Mouse (Mus musculus) myocyte (in vitro differentiated cells): ENCODE results near the gene Rasip1. TPM values are rescaled to one million over a fixed set of nuclear protein-coding genes. Genes with fewer than 3 reads are reported as not detected.

ENCODE experiments used
- H3K27me3 ChIP-seq: one replicate; pipeline ENCODE4 v1.6.1; 2011; ENCODE audit not compliant: control insufficient read depth, insufficient read depth, insufficient read length
- H3K36me3 ChIP-seq: one replicate; pipeline ENCODE4 v1.6.1; 2011; ENCODE audit not compliant: control insufficient read depth, insufficient read depth
- H3K4me2 ChIP-seq: one replicate; pipeline ENCODE4 v1.6.1; 2011; ENCODE audit warnings: low read depth, control low read depth
- H3K4me3 ChIP-seq: one replicate; pipeline ENCODE4 v1.5.1; 2011; ENCODE audit warnings: mild to moderate bottlenecking, control low read depth, moderate library complexity
- H3K79me2 ChIP-seq: one replicate; pipeline ENCODE4 v1.6.1; 2011; ENCODE audit not compliant: control insufficient read depth, insufficient read depth
- H3ac ChIP-seq: one replicate; pipeline ENCODE4 v1.6.1; 2011; ENCODE audit not compliant: control insufficient read depth, insufficient read length
- CEBPB ChIP-seq: IDR thresholded peaks from 2 replicates; pipeline ENCODE4 v1.6.1; 2011; ENCODE audit warnings: mild to moderate bottlenecking, moderate library complexity; ENCODE audit not compliant: poor library complexity, insufficient read depth, severe bottlenecking
- E2F4 ChIP-seq: IDR thresholded peaks from one replicate; pipeline ENCODE4 v1.6.1; 2011; ENCODE audit warnings: mild to moderate bottlenecking, control low read depth, moderate library complexity; ENCODE audit not compliant: insufficient read depth
- MAX ChIP-seq: IDR thresholded peaks from one replicate; pipeline ENCODE4 v1.6.1; 2011; ENCODE audit warnings: low read depth, mild to moderate bottlenecking, control low read depth
- MYOD1 ChIP-seq, 3 experiments: IDR thresholded peaks; one replicate each; pipeline ENCODE4 v1.6.1; 2011; ENCODE audit warnings: control low read depth in 2 of 3, low read depth in 2 of 3, mild to moderate bottlenecking in 2 of 3, moderate library complexity in 1 of 3; ENCODE audit not compliant: insufficient read length in 2 of 3, control insufficient read depth in 1 of 3
- MYOG ChIP-seq, 3 experiments: IDR thresholded peaks; one replicate each; pipeline ENCODE4 v1.6.1; 2011; ENCODE audit warnings: control low read depth in 2 of 3, low read depth in 2 of 3, mild to moderate bottlenecking in 2 of 3; ENCODE audit not compliant: insufficient read length in 2 of 3, control insufficient read depth in 1 of 3, insufficient read depth in 1 of 3
- POLR2A ChIP-seq: IDR thresholded peaks from one replicate; pipeline ENCODE4 v1.6.1; 2011; ENCODE audit warnings: low read depth, mild to moderate bottlenecking, control low read depth, moderate library complexity; ENCODE audit not compliant: insufficient read length
- POLR2AphosphoS2 ChIP-seq: IDR thresholded peaks from one replicate; pipeline ENCODE4 v1.6.1; 2011; ENCODE audit warnings: low read depth, control low read depth; ENCODE audit not compliant: insufficient read length
- REST ChIP-seq: IDR thresholded peaks from one replicate; pipeline ENCODE4 v1.6.1; 2011; ENCODE audit warnings: mild to moderate bottlenecking, control low read depth, moderate library complexity; ENCODE audit not compliant: insufficient read depth, insufficient read length
- SRF ChIP-seq: IDR thresholded peaks from one replicate; pipeline ENCODE4 v1.6.1; 2011; ENCODE audit warnings: low read depth; ENCODE audit not compliant: control insufficient read depth, insufficient read length
- TCF12 ChIP-seq: IDR thresholded peaks from one replicate; pipeline ENCODE4 v1.6.1; 2011; ENCODE audit warnings: mild to moderate bottlenecking, control low read depth; ENCODE audit not compliant: poor library complexity, insufficient read depth, severe bottlenecking
- TCF3 ChIP-seq: IDR thresholded peaks from one replicate; pipeline ENCODE4 v1.6.1; 2011; ENCODE audit warnings: low read depth, control low read depth; ENCODE audit not compliant: insufficient read length
- USF1 ChIP-seq: IDR thresholded peaks from one replicate; pipeline ENCODE4 v1.6.1; 2011; ENCODE audit warnings: low read depth, mild to moderate bottlenecking, control low read depth, moderate library complexity
- polyA plus RNA-seq: library from polyadenylated mRNA; unstranded; fragments of >200 nt; fragmentation: generic; extraction: Trizol; gene quantifications from one replicate; pipeline ENCODE4 v1.2.1, GENCODE M21; 2012; ENCODE audit warnings: missing spikeins

Rasip1 gene
- polyA plus RNA-seq, 1 experiment = 0.40 TPM

DNA sequence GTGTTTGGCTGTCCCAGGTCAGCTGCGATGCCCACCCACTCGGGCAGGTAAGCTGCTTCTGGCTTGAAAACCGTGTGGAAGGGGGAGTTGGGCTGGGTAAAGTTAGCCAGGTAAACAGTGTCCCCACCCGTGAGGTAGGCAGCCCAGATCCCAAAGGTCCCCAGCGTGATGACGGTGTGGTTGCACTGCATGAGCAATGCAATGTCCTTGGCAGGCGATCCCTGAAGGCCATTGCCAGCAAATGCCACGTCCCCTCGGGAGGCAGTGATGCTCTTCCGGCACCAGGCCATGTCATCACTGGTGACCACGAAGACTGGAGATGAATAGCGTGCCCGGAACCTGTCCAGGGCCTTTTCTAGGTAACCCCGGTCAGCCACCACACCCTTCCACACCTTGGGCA is 51.2 kb downstream of the Rasip1 start:
- Histone ChIP-seq H3ac (no peak overlapping the region), H3K36me3 (no peaks in the 10 kb centered on the region), H3K79me2 (no peaks in the 10 kb centered on the region), H3K4me3 (no peak overlapping the region), H3K27me3 (no peaks in the 10 kb centered on the region), H3K4me2 (no peak overlapping the region)
- TF ChIP-seq REST = no peak

GRCm38 (mm10) chr7:45679966-45680621 is 52.8 kb downstream of the Rasip1 start:
- Histone ChIP-seq H3K4me2 (peak overlapping the region; percentile 68), H3ac (no peak overlapping the region), H3K27me3 (no peaks in the 10 kb centered on the region), H3K36me3 (no peaks in the 10 kb centered on the region), H3K4me3 (no peak overlapping the region), H3K79me2 (no peaks in the 10 kb centered on the region)
- no peak for TF ChIP-seq REST
- TF ChIP-seq CEBPB = no peak
- TF ChIP-seq MAX = peak; percentile 18
- TF ChIP-seq MYOG (IDR thresholded peaks at IDR 0.05; ENCODE audit: control insufficient read depth in 1 of 3, insufficient read depth in 1 of 3, insufficient read length in 2 of 3, low read depth in 2 of 3) = peak in 1 of 3 experiments; percentile 36
- TF ChIP-seq POLR2A = peak; percentile 55
- no peak for TF ChIP-seq TCF12
- TF ChIP-seq MYOD1 (IDR thresholded peaks at IDR 0.05; ENCODE audit: control insufficient read depth in 1 of 3, insufficient read length in 2 of 3, low read depth in 2 of 3) = peak in 1 of 3 experiments; percentile 23
- TF ChIP-seq TCF3 = no peak
- no peak for TF ChIP-seq E2F4
- TF ChIP-seq POLR2AphosphoS2 = peak; percentile 64
- TF ChIP-seq USF1 = no peak
- no peak for TF ChIP-seq SRF

DNA sequence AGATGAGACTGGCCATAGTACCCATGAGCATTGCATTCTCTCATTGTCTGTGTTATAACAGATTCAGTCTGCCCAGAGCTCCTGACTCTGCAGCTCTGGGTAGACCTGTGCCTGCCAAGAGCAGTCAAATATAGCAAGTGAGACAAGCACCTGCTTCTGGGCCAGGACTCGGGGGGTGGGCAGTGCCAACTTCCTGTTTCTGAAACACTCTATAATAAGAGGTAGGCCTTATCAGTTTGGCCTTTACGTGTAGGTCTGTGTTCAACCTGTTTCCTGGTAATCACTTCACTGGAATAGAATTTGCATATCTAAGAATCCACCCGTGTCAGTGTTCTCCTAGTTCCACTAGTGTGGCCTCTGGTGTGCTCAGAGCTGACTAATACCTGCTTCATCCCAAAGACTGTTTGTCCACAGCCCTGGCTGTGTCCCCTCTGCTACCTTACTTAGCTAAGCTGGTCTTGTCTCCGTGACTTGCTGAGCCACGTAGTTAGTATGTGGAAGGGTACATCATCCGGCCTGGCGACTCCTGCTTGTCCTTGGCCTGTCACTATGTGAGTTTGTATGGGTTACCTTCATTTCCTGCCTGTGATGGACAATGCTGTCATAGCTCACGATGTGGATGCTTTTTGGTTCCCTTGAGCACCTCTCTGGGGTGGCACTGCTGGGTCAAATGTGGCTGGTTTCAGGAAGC is 53.9 kb downstream of the Rasip1 start:
- H3K4me3 ChIP-seq = no peak overlapping the region
- no peak overlapping the region for H3K4me2 ChIP-seq
- no peaks in the 10 kb centered on the region for H3K36me3 ChIP-seq
- TF ChIP-seq MAX = no peak
- no peak for TF ChIP-seq POLR2AphosphoS2
- TF ChIP-seq TCF3 = no peak
- no peak for TF ChIP-seq TCF12
- peak in 1 of 3 experiments; percentile 39 for TF ChIP-seq MYOD1 (IDR thresholded peaks at IDR 0.05; ENCODE audit: control insufficient read depth in 1 of 3, insufficient read length in 2 of 3, low read depth in 2 of 3)
- no peak for TF ChIP-seq MYOG (IDR thresholded peaks at IDR 0.05; ENCODE audit: control insufficient read depth in 1 of 3, insufficient read depth in 1 of 3, insufficient read length in 2 of 3, low read depth in 2 of 3)
- no peaks in the 10 kb centered on the region for H3K79me2 ChIP-seq
- no peak overlapping the region for H3ac ChIP-seq
- H3K27me3 ChIP-seq = no peaks in the 10 kb centered on the region

DNA sequence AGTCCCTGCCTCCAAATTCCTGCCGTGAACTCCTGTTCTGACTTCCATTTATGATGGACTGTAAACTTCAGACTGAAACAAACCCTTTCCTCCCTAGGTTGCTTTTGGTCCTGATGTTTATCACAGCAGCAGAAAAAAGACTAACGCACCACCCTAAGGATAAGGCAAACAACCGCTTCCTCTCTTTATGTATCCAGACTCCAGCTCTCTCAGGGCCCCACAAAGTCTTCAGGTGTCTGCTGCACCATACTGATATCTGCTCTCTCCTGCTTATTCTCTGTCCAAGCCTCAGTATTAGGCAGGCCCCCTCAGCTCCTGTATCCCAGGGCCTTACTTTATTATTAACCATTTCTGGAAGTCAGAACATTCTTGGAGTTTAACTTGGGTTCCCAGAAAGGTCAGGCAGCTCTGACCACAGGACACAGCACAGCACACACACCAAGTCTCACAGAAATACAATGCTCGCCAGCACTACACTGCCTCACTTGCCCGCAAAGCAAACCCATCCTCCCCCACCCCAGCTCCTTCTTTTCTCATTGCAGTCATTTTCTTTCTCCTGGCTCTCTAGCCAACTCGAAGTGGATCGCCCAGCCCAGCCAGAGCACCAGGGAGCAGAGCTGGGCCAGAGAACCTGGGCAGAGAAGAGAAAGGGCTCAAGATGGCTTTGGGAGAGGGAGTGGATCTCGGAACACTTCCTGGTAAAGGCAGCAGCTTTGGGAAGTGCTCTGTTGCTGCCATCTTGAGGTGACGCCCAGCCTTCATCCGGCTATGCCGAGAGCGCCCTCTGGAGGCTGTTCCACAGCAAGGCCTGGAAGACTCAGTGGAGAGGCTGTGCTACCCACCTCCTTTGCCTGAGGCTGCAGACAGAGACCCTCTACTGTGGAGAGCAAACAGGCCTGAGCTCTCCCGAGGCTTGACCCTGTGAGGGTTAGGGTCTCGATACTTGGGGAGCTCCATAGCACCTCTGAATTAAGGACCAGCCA is 55.1 kb downstream of the Rasip1 start:
- no peaks in the 10 kb centered on the region for H3K79me2 ChIP-seq
- no peak overlapping the region for H3K4me3 ChIP-seq
- no peak overlapping the region for H3ac ChIP-seq
- TF ChIP-seq MAX (no peak), TCF12 (no peak), USF1 (no peak), POLR2AphosphoS2 (no peak), POLR2A (no peak), E2F4 (no peak), MYOD1 (IDR thresholded peaks at IDR 0.05; ENCODE audit: control insufficient read depth in 1 of 3, insufficient read length in 2 of 3, low read depth in 2 of 3) (no peak), TCF3 (no peak), SRF (no peak), CEBPB (no peak)
- no peaks in the 10 kb centered on the region for H3K36me3 ChIP-seq
- H3K27me3 ChIP-seq = no peaks in the 10 kb centered on the region
- peak overlapping the region; percentile 47 for H3K4me2 ChIP-seq
